Mouse (Mus musculus) stomach, embryonic 14.5 days (tissue): ENCODE measurements at regions not wholly inside any gene's neighbourhood (a gene's known extent, or its start where the extent isn't known, plus 50 kb on each side); places are given as distances from the start of the nearest gene placed in this dataset. TPM values are rescaled to one million over a fixed set of nuclear protein-coding genes. Genes with fewer than 3 reads are reported as not detected.

Experiments
- ATAC-seq: fragments of 200-750 bp; cut with Nextera tagmentation; 2 replicates; pipeline ENCODE4 v1.8.0; 2017; ENCODE audit warnings: low read depth, moderate TSS enrichment; ENCODE audit not compliant: insufficient number of reproducible peaks, insufficient read depth, low FRiP score
- H3K27ac ChIP-seq: fragments of 300-500 bp; sonication (generic); 2 replicates; pipeline ENCODE4 v1.5.1; 2014; ENCODE audit warnings: mild to moderate bottlenecking, low read length, moderate library complexity, mixed read lengths
- H3K27me3 ChIP-seq: fragments of 300-500 bp; sonication (generic); 2 replicates; pipeline ENCODE4 v1.6.1; 2014; ENCODE audit warnings: low read length, control low read depth, mixed read lengths; ENCODE audit not compliant: control insufficient read depth, insufficient read depth
- H3K36me3 ChIP-seq: fragments of 300-500 bp; sonication (generic); 2 replicates; pipeline ENCODE4 v1.6.1; 2014; ENCODE audit warnings: mild to moderate bottlenecking, control low read depth, low read length, moderate library complexity, mixed read lengths; ENCODE audit not compliant: control insufficient read depth, insufficient read depth
- H3K4me1 ChIP-seq: fragments of 300-500 bp; sonication (generic); 2 replicates; pipeline ENCODE4 v1.6.1; 2014; ENCODE audit warnings: low read length, control low read depth, mixed read lengths; ENCODE audit not compliant: control insufficient read depth, insufficient read depth
- H3K4me2 ChIP-seq: fragments of 300-500 bp; sonication (generic); replicated peaks from 2 replicates; pipeline ENCODE4 v1.6.1; 2014; ENCODE audit warnings: low read depth, low read length, control low read depth
- H3K4me3 ChIP-seq: fragments of 300-500 bp; sonication (generic); 2 replicates; pipeline ENCODE4 v1.5.1; 2014; ENCODE audit warnings: low read depth, low read length, control low read depth
- H3K9ac ChIP-seq: fragments of 300-500 bp; sonication (generic); replicated peaks from 2 replicates; pipeline ENCODE4 v1.6.1; 2014; ENCODE audit warnings: low read depth, mild to moderate bottlenecking, control low read depth, low read length, moderate library complexity, mixed read lengths
- H3K9me3 ChIP-seq: fragments of 300-500 bp; sonication (generic); 2 replicates; pipeline ENCODE4 v1.6.1; 2016; ENCODE audit warnings: low read depth, low read length, control low read depth; ENCODE audit not compliant: control insufficient read depth
- WGBS: fragments of 180-500 bp; shearing (Covaris S2); extraction: QIAGEN DNeasy Blood & Tissue Kit; methylation state at CpG from one replicate; pipeline ENCODE4 v1.1.7; 2014; 5-methylcytosine and 5-hydroxymethylcytosine counted together
- microRNA-seq: library from miRNA; unstranded; fragments of <30 nt; microRNA quantifications from one replicate; pipeline ENCODE4, GENCODE M21; 2016

- H3K36me3 ChIP-seq: no peaks in the 10 kb centered on the region
- no peak for ATAC-seq
- WGBS: 90% methylated on average over 7 of the region's 7 CpGs
These were observed 72.0 kb upstream of the Prox1 start for GRCm38 (mm10) chr1:190242526-190242925.

GRCm38 (mm10) chr1:190239796-190240195 lies 69.3 kb upstream of the Prox1 start:
- Histone ChIP-seq H3K4me3 (no peak overlapping the region), H3K4me1 (no peaks in the 10 kb centered on the region), H3K4me2 (no peak overlapping the region), H3K9me3 (no peaks in the 10 kb centered on the region), H3K27ac (no peak overlapping the region), H3K27me3 (no peaks in the 10 kb centered on the region), H3K9ac (no peak overlapping the region), H3K36me3 (no peaks in the 10 kb centered on the region)
- no peak for ATAC-seq
- WGBS: 71% methylated on average over 6 of the region's 6 CpGs

More at GRCm38 (mm10) chr1:190242526-190242925, 72.0 kb upstream of the Prox1 start:
- Histone ChIP-seq H3K9me3 (no peaks in the 10 kb centered on the region), H3K27me3 (no peaks in the 10 kb centered on the region), H3K4me3 (no peak overlapping the region), H3K9ac (no peak overlapping the region), H3K4me1 (no peaks in the 10 kb centered on the region), H3K4me2 (no peak overlapping the region), H3K27ac (no peak overlapping the region)

GRCm38 (mm10) chr1:190230866-190231265 lies 60.4 kb upstream of the Prox1 start:
- ATAC-seq: no peak
- WGBS: 18% methylated on average over 5 of the region's 5 CpGs
- no peak overlapping the region for H3K9ac ChIP-seq
- H3K27ac ChIP-seq: no peak overlapping the region
- no peaks in the 10 kb centered on the region for H3K36me3 ChIP-seq
- H3K27me3 ChIP-seq: no peaks in the 10 kb centered on the region
- peaks cover 5% of the 10 kb centered on the region; the same call in 1 of the 2 replicates for H3K4me1 ChIP-seq
- H3K9me3 ChIP-seq: peaks cover under 1% of the 10 kb centered on the region; the same call in 1 of the 2 replicates
- H3K4me3 ChIP-seq: no peak overlapping the region
- no peak overlapping the region for H3K4me2 ChIP-seq

GRCm38 (mm10) chr1:190220417-190220816 lies 49.9 kb upstream of the Prox1 start:
- Histone ChIP-seq H3K4me2 (no peak overlapping the region), H3K4me3 (no peak overlapping the region), H3K4me1 (no peaks in the 10 kb centered on the region), H3K9me3 (peaks cover 2% of the 10 kb centered on the region; the same call in 1 of the 2 replicates), H3K27me3 (no peaks in the 10 kb centered on the region), H3K36me3 (no peaks in the 10 kb centered on the region), H3K27ac (no peak overlapping the region), H3K9ac (no peak overlapping the region)
- no peak for ATAC-seq
- WGBS: 67% methylated on average over 9 of the region's 9 CpGs

Small RNAs in the stretch of these regions (microRNA-seq; reads per million reads assigned to microRNA genes)
- gene Gm47294: not detected
